Mouse (Mus musculus) ES-E14 (cell line): Measurements from ENCODE around the gene Nek7.

Experiments used
- HCFC1 ChIP-seq: IDR thresholded peaks from 2 replicates; pipeline ENCODE4 v1.6.1; 2012; ENCODE audit warnings: low read length, inconsistent platforms, borderline replicate concordance; ENCODE audit not compliant: insufficient read depth
- MAFK ChIP-seq: IDR thresholded peaks from 2 replicates; pipeline ENCODE4 v1.6.1; 2014; ENCODE audit warnings: mild to moderate bottlenecking, low read depth, low read length, inconsistent platforms; ENCODE audit not compliant: insufficient read depth
- ZC3H11A ChIP-seq: IDR thresholded peaks from 2 replicates; pipeline ENCODE4 v1.6.1; 2012; ENCODE audit warnings: low read depth, mild to moderate bottlenecking, inconsistent platforms, low read length, borderline replicate concordance
- ZNF384 ChIP-seq: IDR thresholded peaks from 2 replicates; pipeline ENCODE4 v1.6.1; 2012; ENCODE audit warnings: low read depth, low read length, inconsistent platforms

DNA sequence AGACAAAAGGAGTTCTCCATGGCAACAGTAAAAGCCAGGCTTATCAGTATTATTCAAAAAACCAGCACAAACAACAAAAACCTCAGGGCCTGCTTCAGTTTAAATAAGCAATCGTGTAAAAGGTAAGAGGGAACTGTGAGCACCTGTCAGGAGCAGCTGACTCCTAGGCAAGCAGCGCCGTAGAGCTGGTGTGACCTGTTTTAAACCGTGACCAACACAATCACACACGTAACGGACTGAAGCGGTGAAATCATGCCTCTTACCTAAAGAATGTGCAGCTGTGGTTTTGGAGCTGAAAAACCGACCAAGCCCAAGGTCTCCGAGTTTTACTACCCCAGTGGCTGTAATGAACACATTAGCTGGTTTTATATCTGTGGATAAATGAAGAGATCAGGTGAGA is 104.6 kb downstream of the Nek7 start:
- TF ChIP-seq ZNF384 (no peak), MAFK (no peak), ZC3H11A (no peak), HCFC1 (no peak)
